Comparison of ENCODE assay signal across 9 mouse cellular contexts in the genomic region with DNA sequence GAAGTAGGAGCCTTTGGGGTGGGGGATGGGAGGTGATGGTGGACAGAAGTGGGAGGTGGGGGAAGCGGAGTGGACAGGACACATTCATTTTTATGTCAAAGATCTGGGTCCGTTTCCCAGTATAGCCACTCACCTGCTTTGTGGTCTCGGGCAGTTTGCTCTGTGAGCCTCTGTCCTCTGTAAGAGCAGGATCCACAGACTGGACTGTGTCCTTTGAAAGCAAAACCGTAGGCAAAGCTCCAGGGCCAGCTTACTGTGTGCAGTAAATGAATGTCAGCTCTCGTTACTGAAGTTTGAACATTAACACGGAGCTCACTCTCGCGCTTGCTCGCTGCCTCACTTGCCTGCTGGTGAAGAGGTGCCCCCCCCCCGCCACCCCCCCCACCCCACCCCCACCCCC.
DNase-seq lines count a peak whose midpoint lies in the region.
"Had no signal": no experiment of that assay in that cellular context is flagged by ENCODE, and none has a peak within 500 bp of the region (broad histone marks: within the 10 kb centered on the region; RNA-seq: fewer than 3 reads in every experiment).

No protein-coding gene starts in this region.

- peak; percentile 54 for DNase-seq in gastrocnemius, adult 18-20 months (ENCODE audit: low spot score)
- DNase-seq in gastrocnemius, postnatal 25 days, result no peak
- DNase-seq in testis, postnatal 10 days (ENCODE audit: low spot score), result peak; percentile 47
- DNase-seq in testis, postnatal 14 days (ENCODE audit: low spot score), result no peak
- peak; percentile 64 to 77 for DNase-seq in kidney, postnatal 4 days
- DNase-seq in yolk sac, embryonic 10.5 days (ENCODE audit: low spot score), result peak; percentile 81
- no peak for DNase-seq in ovary, adult 18-20 months (ENCODE audit: low spot score)
- DNase-seq in spleen, postnatal 10 days (ENCODE audit: low spot score in 2 of 2), result no peak
- DNase-seq: cerebellum, adult 8-10 months had no signal

Comparison
In these comparisons a context has a peak if more than half of its experiments do, and no peak if none do; other contexts are left out.
1. DNase-seq: peak in gastrocnemius, adult 18-20 months (single experiment), testis, postnatal 10 days (single experiment), kidney, postnatal 4 days (2 of 2) and yolk sac, embryonic 10.5 days (single experiment); none in gastrocnemius, postnatal 25 days (single experiment), testis, postnatal 14 days (single experiment), ovary, adult 18-20 months (single experiment) and spleen, postnatal 10 days (0 of 2).